Mouse (Mus musculus): ENCODE data around the gene Frmpd2.
A peak's percentile ranks its signal among the peaks of the same experiment; 100 is the strongest.

The Frmpd2 gene

DNA sequence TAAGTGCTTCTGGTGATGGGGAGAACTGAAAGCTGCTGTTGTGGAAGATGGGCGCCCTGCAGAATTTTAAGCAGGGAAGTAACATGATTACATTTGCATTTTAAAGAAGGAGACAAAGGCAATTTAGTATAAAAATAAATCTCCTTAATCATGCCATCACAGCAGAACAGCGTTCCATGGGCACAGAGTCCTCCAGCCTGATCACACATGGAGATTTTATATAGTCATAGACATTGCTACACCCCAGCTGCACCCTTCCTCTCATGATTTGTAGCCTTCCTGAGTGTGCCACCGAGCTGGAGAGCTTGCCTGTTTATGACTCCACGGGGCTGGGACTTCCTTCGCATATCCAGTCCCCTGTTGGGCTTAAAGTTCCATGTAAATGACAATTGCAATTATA lies 42.4 kb downstream of the Frmpd2 start:
- DNase-seq, result no peak

DNA sequence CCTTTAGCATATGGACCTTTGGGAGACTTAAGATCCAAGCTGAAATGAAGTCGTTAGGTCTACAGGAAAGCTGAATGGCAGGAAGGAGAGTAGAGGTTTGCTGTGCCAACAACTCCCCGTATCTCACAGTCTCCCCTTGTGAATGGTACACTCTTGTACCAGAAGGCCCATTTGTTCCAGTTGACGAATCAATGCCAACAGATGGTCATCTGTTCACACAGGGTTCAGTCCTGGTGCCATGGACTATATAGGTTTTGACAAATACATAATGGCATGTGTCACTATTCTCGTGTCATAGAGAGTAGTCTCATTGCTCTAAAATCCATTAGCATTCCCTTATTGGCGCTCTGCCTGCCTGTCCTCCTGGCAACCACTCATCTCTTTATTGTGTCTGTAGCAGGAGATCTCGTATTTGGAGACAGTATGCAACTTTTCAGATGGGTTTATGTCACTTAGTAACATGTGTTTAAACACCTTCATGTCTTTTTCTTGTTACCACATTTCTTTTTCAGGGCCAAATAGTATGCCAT lies 43.3 kb downstream of the Frmpd2 start:
- no peak for DNase-seq

GRCm38 (mm10) chr14:33521538-33521937 lies 50.0 kb downstream of the Frmpd2 start:
- peak; percentile 25 for DNase-seq

DNA sequence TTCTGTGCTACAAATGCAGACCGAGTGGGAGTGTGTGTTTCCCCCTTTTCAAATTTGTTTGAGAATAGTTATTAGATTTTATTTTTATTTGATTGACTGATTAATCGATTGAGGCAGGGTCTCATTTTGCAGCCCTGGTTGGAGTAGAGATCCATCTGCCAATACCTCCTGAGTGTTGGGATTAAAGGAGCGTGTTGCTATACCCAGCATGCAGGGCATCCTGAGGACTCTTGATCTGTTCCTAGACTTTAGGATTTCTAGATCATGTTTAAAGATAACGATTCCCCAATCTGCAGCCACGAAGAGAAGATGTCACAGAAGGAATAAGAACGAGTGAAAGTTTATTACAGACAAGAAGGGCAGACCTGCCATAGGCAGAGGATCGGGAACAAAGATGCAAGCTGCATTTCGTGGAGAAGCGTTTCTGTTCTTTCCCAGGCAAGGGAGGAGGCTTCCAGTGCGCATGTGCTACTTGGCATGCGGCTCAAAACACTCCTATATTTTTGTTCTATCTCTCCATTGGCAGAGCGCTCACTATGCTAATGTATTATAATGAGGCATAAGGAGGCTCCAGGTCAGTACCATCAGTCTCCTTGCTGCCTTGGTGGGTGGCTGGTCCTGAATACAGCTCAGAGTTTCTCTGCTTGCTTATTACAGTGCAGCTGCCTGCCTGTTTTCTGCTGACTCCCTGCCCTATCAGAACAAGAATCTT lies 53.9 kb downstream of the Frmpd2 start:
- DNase-seq, result no peak

- no peak for DNase-seq
Observed at GRCm38 (mm10) chr14:33526621-33527020, 55.1 kb downstream of the Frmpd2 start.

DNA sequence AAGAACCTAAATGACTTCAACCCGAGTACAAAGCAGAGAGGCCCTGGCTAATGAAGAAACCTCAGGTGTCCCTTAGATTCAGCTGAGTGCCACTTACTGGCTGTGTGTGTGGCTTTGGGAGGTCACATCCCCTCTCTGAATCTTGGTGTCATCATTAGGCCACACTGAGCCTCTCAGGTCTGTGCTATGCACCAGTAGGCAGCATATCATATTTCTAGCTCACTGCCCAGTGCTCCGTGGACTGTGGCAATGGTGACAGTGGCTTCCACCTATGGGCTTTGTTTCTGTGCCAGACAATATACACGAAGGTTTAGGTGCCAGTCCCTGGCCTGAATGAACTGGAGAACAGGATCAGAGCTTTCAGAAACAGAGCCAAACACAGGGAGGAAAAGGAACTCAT lies 56.4 kb downstream of the Frmpd2 start:
- no peak for DNase-seq

- no peak for DNase-seq
Observed at GRCm38 (mm10) chr14:33531331-33531912, 59.9 kb downstream of the Frmpd2 start.

DNA sequence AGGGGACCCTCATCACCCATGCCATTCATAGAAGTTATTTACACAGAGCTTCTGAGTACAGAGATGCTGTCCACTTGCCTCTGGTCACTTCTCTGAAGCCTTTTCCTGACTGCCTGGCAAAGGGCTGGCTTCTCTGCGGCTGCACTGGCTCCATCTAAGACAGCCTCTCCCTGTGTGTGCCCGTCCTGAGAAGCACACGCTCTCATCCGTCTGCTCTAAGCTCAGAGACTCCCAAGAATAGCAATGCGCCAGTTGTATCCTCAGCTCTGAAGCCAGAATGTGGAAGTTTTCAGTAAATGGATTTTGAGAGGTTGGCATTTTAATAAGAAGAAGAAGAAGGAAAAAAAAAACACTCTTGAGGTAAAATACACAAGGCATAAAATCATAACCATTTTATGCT lies 61.3 kb downstream of the Frmpd2 start:
- no peak for DNase-seq

DNA sequence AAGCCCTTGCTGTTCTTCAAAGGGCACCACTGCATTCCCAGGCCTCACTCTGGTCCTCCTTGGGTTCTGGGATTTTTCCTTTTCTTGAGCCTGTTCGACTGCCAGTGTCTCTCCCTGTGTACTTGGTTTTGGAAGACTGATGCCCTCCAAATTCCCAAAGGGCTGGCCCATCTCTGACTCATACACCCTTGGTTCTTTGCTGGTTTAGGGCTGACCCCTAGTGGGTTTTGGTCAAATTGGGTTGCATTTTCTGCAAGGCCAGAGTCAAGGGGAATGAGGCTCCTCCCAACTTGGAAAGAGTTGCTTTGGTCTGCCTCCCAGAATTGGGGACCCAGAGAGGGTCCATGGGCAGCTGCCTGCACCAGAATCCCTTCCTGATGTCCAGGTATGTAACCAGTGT lies 62.0 kb downstream of the Frmpd2 start:
- no peak for DNase-seq

DNA sequence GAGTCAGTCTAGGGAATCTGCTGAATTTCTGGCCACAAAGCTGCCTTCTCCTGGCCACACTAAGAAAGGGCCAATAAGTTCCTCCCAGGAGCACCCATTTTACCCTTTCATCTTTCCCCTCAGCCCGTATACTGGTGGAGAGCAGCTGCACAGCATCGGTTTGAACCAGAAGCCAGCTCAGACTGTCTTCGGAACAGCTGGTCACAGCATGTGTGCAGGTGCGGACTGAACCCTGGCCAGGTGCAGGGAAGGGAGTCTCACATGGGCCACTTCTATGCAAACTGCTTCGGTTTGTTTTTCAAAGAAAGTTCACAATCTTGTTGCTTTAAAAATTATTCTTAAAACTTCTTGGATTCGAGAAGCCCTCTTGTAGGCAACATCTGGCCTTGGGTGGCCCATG lies 63.8 kb downstream of the Frmpd2 start:
- DNase-seq, result no peak

- DNase-seq, result no peak
Observed at GRCm38 (mm10) chr14:33539559-33540167, 68.2 kb downstream of the Frmpd2 start.

DNA sequence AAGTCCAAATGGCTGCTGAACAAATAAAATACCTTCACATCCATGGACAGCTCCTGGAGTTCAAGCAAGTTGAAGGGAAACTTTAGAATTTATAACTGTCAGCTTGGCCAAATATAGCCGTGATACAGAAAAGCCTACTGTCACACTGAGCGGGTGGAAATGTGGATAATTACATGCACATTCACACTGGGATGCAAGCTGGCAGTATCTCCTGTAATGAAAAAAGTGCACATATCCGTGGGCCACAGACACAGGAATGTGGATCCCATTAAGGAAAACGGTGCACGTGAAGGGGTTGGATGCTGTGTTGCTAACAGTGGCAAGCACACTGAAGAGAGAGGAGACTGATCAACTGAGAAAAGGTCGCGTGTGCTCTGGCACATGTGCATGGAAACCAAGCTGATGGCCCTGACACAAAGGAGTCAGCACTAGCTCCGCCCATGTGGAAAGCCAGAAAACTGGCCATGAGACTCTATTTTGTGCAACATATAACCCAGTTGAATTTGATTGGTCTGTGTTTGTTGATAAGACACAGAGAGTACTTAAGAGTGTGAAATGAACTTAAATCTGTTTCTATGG lies 74.2 kb downstream of the Frmpd2 start:
- no peak for DNase-seq

DNA sequence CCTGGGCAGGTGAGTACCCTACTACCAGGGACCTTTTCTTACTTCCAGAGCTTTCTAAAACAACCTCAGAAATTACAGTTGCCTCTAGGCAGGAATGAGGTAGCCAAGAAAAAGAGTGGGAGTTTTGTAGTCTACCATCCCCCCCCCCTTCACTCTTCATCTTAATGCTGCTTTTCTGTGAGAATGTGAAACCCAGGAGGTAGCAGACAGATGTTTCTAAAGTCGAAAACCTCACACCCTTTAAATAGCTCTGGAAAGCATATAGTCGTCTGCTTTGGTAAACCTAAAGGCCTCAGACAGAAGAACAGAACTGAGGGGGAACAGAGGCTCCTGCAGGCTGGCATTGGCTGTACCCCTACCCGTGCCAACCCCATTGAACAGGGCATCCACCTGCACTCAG lies 77.2 kb downstream of the Frmpd2 start:
- DNase-seq, result no peak

GRCm38 (mm10) chr14:33549856-33550255 lies 78.4 kb downstream of the Frmpd2 start:
- peak; percentile 78 for DNase-seq

- DNase-seq, result no peak
Observed at GRCm38 (mm10) chr14:33570737-33571136, 99.2 kb downstream of the Frmpd2 start.

DNA sequence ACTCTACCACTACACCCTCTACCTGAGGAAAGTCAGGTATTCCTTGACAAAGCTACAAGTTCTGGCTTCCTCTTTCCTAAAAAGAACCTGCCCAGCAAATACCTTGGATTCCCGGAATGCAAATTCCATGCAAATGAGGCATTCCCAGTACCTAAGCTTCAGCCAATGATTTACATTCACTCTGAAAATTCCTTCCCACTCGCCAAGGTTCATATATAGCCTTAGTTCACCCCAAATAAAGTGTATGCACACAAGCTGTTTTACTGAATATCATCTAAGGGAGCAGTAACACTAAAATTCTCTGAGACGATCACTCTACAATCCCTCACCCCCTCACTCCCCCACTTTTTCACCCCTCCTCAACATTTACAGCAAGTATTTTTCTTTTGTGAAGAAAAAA lies 102.1 kb downstream of the Frmpd2 start:
- DNase-seq, result no peak

- no peak for DNase-seq
Observed at GRCm38 (mm10) chr14:33579771-33580484, 108.4 kb downstream of the Frmpd2 start.

DNA sequence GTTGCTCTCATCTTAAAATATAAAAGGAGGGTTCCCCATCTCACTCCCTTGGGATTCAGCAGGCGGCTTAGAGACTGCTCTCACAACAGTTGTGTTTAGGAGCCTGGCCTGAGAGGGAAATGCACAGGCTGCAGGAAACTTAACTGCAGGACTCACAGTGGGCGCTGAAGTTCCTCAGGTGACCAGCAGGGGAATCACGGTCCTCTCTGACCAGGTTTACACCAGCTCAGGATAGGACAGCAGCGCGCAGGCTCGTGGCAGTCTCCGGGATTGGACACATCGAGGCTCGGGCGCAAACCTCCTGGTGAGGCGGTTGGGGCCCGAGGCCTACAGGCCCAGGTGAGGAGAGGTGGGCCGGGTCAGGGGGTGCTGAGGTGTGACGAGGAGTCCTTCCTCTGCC lies 117.5 kb downstream of the Frmpd2 start, which contains the start of gene Ptpn20:
Ptpn20 (plus strand) TSS at position 257 of the 400 bp plus-strand sequence.
- DNase-seq, result no peak

DNA sequence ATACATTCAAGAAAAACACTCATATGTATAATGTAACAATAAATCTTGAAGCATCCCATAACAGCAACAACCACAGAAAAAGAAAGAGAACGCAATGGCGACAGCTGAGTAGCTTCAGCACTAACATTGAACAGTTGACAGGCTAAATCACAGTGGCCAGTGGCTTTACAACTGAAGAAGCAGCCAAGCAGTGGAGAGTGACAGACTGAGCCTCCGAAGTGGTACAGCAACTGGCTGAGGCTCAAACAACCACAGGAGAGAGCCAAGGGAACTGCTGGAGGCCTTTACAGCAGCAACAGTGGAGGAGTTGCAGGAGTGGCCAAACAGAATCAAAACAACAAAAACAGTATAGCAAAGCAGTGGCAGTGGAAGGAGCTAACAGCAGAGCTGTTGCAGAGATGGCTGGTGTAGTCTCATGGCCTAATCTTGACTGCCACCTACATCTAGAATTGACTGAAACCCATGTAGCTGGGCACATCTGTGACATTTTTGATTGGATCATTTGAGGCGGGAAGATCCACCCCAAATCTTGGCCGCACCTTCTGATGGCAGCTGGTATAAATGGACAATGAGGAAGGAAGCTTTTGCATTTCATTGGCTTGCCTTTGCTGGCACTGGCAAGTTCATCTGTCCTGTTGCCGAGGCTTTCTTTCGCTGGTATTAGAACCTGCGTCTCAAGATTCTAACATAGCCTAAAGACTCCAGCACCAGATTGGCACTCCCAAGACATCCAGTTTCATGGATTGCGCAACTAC lies 127.1 kb downstream of the Frmpd2 start:
- DNase-seq, result no peak

DNA sequence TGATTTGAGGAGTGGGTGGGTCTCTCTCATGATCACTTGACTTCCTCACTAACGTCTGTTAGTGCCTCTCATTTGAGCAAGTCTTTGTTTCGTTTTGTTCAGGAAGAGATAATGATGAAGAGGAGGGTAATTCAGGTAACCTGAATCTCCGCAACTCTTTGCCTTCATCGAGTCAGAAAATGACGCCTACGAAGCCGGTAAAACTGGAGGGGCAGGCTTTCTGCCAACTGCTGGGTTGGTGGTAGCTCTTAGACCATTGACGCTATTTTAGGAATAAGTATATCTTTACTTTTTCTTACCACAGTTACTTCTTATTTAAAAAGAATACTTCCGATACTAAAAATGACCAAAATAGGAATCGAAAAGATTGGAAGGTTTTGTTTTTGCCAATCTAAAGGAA lies 135.9 kb downstream of the Frmpd2 start:
- DNase-seq, result no peak

All from cerebellum, adult 9-10 months (tissue).